Comparison of ENCODE assay signal across 24 mouse cellular contexts in the genomic region with DNA sequence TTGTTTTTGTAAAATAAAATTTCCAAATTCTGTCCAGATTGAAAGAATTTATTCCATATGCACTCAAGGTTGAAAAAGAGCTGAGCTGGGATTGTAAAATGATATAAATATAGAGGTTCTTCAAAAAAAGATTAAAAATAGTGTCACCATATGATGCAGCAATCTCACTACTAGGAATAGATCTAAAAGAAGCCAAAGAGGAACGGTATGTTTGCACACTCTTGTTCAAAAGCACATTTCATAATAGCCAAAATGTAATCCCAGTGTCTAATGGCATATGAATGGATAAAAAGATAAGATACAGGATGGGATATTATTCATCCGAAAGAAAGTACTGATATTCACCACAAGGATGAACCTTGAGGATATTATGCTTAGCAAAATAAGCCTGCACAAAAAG. TPM values are rescaled to one million over a fixed set of nuclear protein-coding genes. Genes with fewer than 3 reads are reported as not detected.
A peak's percentile ranks its signal among the peaks of the same experiment; 100 is the strongest.
DNase-seq lines count a peak whose midpoint lies in the region; ATAC-seq and TF ChIP-seq lines count a peak whose summit lies in the region.
"Had no signal": no experiment of that assay in that cellular context is flagged by ENCODE, and none has a peak within 500 bp of the region (broad histone marks: within the 10 kb centered on the region; RNA-seq: fewer than 3 reads in every experiment).

No protein-coding gene starts in this region.

- intact Hi-C loops in heart, postnatal 10 days (cut with DNase I): no loop called here

- peak overlapping the region; percentile 43 for H3K4me2 ChIP-seq in liver, embryonic 14.5 days (ENCODE audit: low read depth)
- H3K4me2 ChIP-seq: forebrain, embryonic 13.5 days; heart, embryonic 13.5 days; kidney, embryonic 15.5 days; midbrain, embryonic 12.5 days; neural tube, embryonic 13.5 days had no signal

- peaks cover 4% of the 10 kb centered on the region for H3K36me3 ChIP-seq in liver, embryonic 14.5 days (replicated peaks; ENCODE audit: control insufficient read depth, insufficient read depth, low read depth)

- TF ChIP-seq CTCF in bone marrow macrophage, adult 2 months (IDR thresholded peaks at IDR 0.05; ENCODE audit: low read depth, low read length): no peak
- no peak for TF ChIP-seq CTCF in liver, embryonic 14.5 days (IDR thresholded peaks at IDR 0.05; ENCODE audit: low read depth)

- no peaks in the 10 kb centered on the region for H3K27me3 ChIP-seq in liver, embryonic 14.5 days (ENCODE audit: control insufficient read depth, insufficient read depth, low read length)
- H3K27me3 ChIP-seq: forebrain, embryonic 13.5 days; heart, embryonic 13.5 days; kidney, embryonic 15.5 days; megakaryocyte, embryonic 14.5 days; midbrain, embryonic 12.5 days; neural tube, embryonic 13.5 days had no signal

- H3K9me3 ChIP-seq in liver, embryonic 14.5 days (ENCODE audit: control insufficient read depth, low read length): no peaks in the 10 kb centered on the region
- H3K9me3 ChIP-seq: forebrain, embryonic 13.5 days; heart, embryonic 13.5 days; hindbrain, embryonic 10.5 days; kidney, embryonic 15.5 days; megakaryocyte, embryonic 14.5 days; midbrain, embryonic 12.5 days; neural tube, embryonic 13.5 days had no signal

- H3K27ac ChIP-seq in bone marrow macrophage, adult 2 months (ENCODE audit: insufficient read depth, low read depth, low read length): peak overlapping the region; percentile 5; the same call in 1 of the 2 replicates
- peak overlapping the region; percentile 68 for H3K27ac ChIP-seq in liver, embryonic 14.5 days
- H3K27ac ChIP-seq: forebrain, embryonic 13.5 days; heart, embryonic 13.5 days; hindbrain, embryonic 10.5 days; kidney, embryonic 15.5 days; midbrain, embryonic 12.5 days; neural tube, embryonic 13.5 days had no signal

- no peak overlapping the region for H3K4me3 ChIP-seq in bone marrow macrophage, adult 2 months (ENCODE audit: insufficient read depth, low read length)
- H3K4me3 ChIP-seq in liver, embryonic 14.5 days (ENCODE audit: insufficient read depth in 1 of 2, low read depth in 2 of 2, low read length in 2 of 2): no peak overlapping the region
- H3K4me3 ChIP-seq: forebrain, embryonic 13.5 days; heart, embryonic 13.5 days; hindbrain, embryonic 10.5 days; kidney, embryonic 15.5 days; megakaryocyte, embryonic 14.5 days; midbrain, embryonic 12.5 days; neural tube, embryonic 13.5 days had no signal

- H3K4me1 ChIP-seq in bone marrow macrophage, adult 2 months (ENCODE audit: control insufficient read depth, insufficient read depth, low read length): peaks cover 59% of the 10 kb centered on the region
- H3K4me1 ChIP-seq in liver, embryonic 14.5 days (replicated peaks; ENCODE audit: control insufficient read depth in 2 of 2, insufficient read depth in 2 of 2, low read length in 1 of 2): peaks cover 32 to 33% of the 10 kb centered on the region in 2 experiments

- ATAC-seq in frontal cortex, adult (ENCODE audit: low TSS enrichment): peak; percentile 55
- no peak for ATAC-seq in liver, embryonic 14.5 days (ENCODE audit: insufficient read depth)
- ATAC-seq: forebrain, embryonic 13.5 days; hindbrain, embryonic 16.5 days had no signal

- no peak overlapping the region for H3K9ac ChIP-seq in liver, embryonic 14.5 days (replicated peaks)
- H3K9ac ChIP-seq: forebrain, embryonic 13.5 days; heart, embryonic 13.5 days; kidney, embryonic 15.5 days; midbrain, embryonic 12.5 days; neural tube, embryonic 13.5 days had no signal

- TF ChIP-seq POLR2A in bone marrow macrophage, adult 2 months (IDR thresholded peaks at IDR 0.05; ENCODE audit: borderline replicate concordance, low read depth, low read length): no peak

- no peak for TF ChIP-seq EP300 in liver, embryonic 14.5 days (IDR thresholded peaks at IDR 0.05; ENCODE audit: low read depth)

- DNase-seq in frontal cortex, postnatal 36 days (ENCODE audit: low spot score in 2 of 2): no peak
- no peak for DNase-seq in liver, embryonic 14.5 days (ENCODE audit: low read depth in 3 of 3, low spot score in 3 of 3)
- DNase-seq in telencephalon, adult 2 months (ENCODE audit: low read depth, low spot score): peak; percentile 55
- DNase-seq in heart, postnatal 10 days: no peak
- DNase-seq in spleen, postnatal 10 days (ENCODE audit: low spot score in 2 of 2): no peak
- DNase-seq: adrenal gland, postnatal 14 days; cerebellum, adult 18-20 months; cerebellum, postnatal 14 days; heart, postnatal 14 days; kidney, adult 18-20 months; kidney, postnatal 25 days; lung, postnatal 36 days; thymus, adult 18-20 months; thymus, postnatal 25 days had no signal

- WGBS in liver, embryonic 14.5 days (ENCODE audit: insufficient replicate concordance): 76% methylated on average over 2 of the region's 2 CpGs

RNA-seq across cellular contexts. Expression of a gene that starts 6.9 kb away (rescaled TPM):
- 117 and 141 TPM in 2 replicates for polyA plus RNA-seq in bone marrow macrophage, adult 2 months (2012; ENCODE audit: insufficient read depth, insufficient read length, missing spikeins)
- polyA plus RNA-seq in liver, embryonic 14.5 days (2012; rRNA removed): 31.8 and 47.7 TPM in 2 replicates
- polyA plus RNA-seq in liver, embryonic 14.5 days (2014; fragmentation: Nextera tagmentation; extraction: Ambion mirVana): 66.0 and 68.3 TPM in 2 replicates
- total RNA-seq in heart, postnatal 10 days (2021): 10 to 100 TPM; 38.5 to 41.3 TPM

RNA-seq across cellular contexts. Expression of a gene that starts 6.9 kb away (rescaled TPM):
- polyA plus RNA-seq in bone marrow macrophage, adult 2 months (2012; ENCODE audit: insufficient read depth, insufficient read length, missing spikeins): 133 and 152 TPM in 2 replicates
- 32.3 and 50.1 TPM in 2 replicates for polyA plus RNA-seq in liver, embryonic 14.5 days (2012; rRNA removed)
- 129 and 132 TPM in 2 replicates for polyA plus RNA-seq in liver, embryonic 14.5 days (2014; fragmentation: Nextera tagmentation; extraction: Ambion mirVana)
- total RNA-seq in heart, postnatal 10 days (2021): 10 to 100 TPM; 84.0 to 85.4 TPM

RNA-seq across cellular contexts. Expression of a gene that starts 38.5 kb away (rescaled TPM):
- polyA plus RNA-seq in bone marrow macrophage, adult 2 months (2012; ENCODE audit: insufficient read depth, insufficient read length, missing spikeins): not detected in 2 replicates
- 7.3 and 11.7 TPM in 2 replicates for polyA plus RNA-seq in liver, embryonic 14.5 days (2012; rRNA removed)
- polyA plus RNA-seq in liver, embryonic 14.5 days (2014; fragmentation: Nextera tagmentation; extraction: Ambion mirVana): 24.6 and 25.2 TPM in 2 replicates
- total RNA-seq in heart, postnatal 10 days (2021): 1 to 10 TPM; 5.1 to 5.3 TPM

RNA-seq across cellular contexts. Expression of a gene that starts 50.0 kb away (rescaled TPM):
- 0.28 and 0.32 TPM in 2 replicates for polyA plus RNA-seq in bone marrow macrophage, adult 2 months (2012; ENCODE audit: insufficient read depth, insufficient read length, missing spikeins)
- 26.7 and 32.8 TPM in 2 replicates for polyA plus RNA-seq in liver, embryonic 14.5 days (2012; rRNA removed)
- polyA plus RNA-seq in liver, embryonic 14.5 days (2014; fragmentation: Nextera tagmentation; extraction: Ambion mirVana): 25.4 and 26.5 TPM in 2 replicates
- total RNA-seq in heart, postnatal 10 days (2021): 1 to 10 TPM in 1 of 2 experiments, under 1 TPM in 1; 0.81 to 1.1 TPM

RNA-seq across cellular contexts. Expression of a gene that starts 59.5 kb away (rescaled TPM):
- 274 and 288 TPM in 2 replicates for polyA plus RNA-seq in bone marrow macrophage, adult 2 months (2012; ENCODE audit: insufficient read depth, insufficient read length, missing spikeins)
- 190 and 276 TPM in 2 replicates for polyA plus RNA-seq in liver, embryonic 14.5 days (2012; rRNA removed)
- 422 and 434 TPM in 2 replicates for polyA plus RNA-seq in liver, embryonic 14.5 days (2014; fragmentation: Nextera tagmentation; extraction: Ambion mirVana)
- total RNA-seq in heart, postnatal 10 days (2021): 100 to 1,000 TPM; 262 to 272 TPM
